Comparison of ENCODE assay signal across 1 mouse cellular context in the genomic region with DNA sequence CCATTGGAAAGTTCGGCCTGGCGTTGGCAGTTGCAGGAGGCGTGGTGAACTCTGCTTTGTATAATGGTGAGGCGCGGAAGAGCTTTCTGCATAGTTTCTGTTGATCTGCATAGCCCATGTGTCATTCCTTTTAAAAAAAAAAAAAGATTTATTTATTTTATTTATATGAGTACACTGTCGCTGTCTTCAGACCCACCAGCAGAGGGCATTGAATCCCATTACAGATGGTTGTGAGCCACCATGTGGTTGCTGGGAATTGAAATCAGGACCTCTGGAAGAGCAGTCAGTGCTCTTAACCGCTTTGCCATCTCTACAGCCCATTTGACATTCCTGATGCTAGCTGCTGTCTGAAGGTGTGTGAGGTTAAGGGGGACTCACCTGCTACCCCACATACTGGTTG.
TF ChIP-seq lines count a peak whose summit lies in the region.

No protein-coding gene starts in this region.

TF ChIP-seq in CH12.LX, 34 proteins besides CTCF, POLR2A, EP300 and RAD21:
- TF ChIP-seq MYC (IDR thresholded peaks at IDR 0.05; ENCODE audit: low read depth, low read length) = peak; percentile 47; the same call in 1 of the 2 replicates
- 0 out of 2 replicates have a peak, but pooled peaks have one; percentile 18 for TF ChIP-seq MAX (IDR thresholded peaks at IDR 0.05; ENCODE audit: low read length)
- peak; percentile 61 for TF ChIP-seq ZNF384 (IDR thresholded peaks at IDR 0.05; ENCODE audit: low read depth, low read length)
- TF ChIP-seq SIN3A (IDR thresholded peaks at IDR 0.05; ENCODE audit: low read length) = peak; percentile 36; the same call in 1 of the 2 replicates
